Mouse (Mus musculus) cerebellum, postnatal 14 days (tissue): ENCODE results near the gene Ankrd53.
"Not testable (repeated sequence)": the region's sequence is repeated elsewhere in the genome, so short reads cannot be mapped to it uniquely, and the experiment has no call there.

Source experiments
- DNase-seq, 2 experiments: peaks; one replicate each; pipeline ENCODE4 v3.0.0; 2021; ENCODE audit warnings: mixed read lengths in 2 of 2

Gene Ankrd53

DNA sequence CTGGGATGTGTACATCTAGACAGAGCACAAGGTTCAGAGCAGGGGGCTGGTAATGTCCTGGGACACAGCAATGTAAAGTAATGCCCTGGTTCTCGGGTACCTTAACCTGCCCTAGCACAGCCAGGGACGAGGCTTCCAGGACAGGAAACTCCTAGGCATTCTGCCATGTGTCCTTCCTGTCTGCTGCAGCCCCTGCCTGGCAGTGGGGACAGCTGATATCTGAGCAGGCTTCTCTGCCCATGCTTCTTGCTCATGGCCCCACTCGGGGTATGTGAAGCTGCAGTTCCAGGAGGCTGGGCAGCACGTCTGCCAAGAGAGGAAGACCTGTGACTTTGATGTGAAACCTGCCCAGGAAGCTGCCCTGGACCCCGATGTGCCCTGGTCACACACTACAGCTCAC is 6.0 kb downstream of the Ankrd53 start:
- DNase-seq, result no peak

DNA sequence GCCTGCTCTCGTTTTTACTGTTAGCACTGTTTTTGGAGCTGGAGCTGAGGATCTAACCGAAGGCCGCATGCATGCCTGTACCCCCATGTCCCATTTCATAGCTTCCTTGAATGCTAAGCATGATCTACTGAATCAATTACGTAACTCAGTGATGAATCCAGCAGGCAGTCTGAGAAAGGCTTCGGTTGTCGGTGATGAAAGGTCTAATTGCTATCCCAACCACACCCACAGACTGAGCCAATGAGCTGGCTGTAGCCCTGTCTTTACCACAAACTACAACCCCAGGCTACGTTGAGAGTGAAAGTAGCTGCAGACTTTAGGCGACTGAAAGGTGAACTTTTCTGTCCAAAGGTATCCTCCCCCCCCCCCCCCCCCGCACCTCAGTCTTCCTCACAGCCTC is 11.7 kb downstream of the Ankrd53 start:
- no peak for DNase-seq

DNA sequence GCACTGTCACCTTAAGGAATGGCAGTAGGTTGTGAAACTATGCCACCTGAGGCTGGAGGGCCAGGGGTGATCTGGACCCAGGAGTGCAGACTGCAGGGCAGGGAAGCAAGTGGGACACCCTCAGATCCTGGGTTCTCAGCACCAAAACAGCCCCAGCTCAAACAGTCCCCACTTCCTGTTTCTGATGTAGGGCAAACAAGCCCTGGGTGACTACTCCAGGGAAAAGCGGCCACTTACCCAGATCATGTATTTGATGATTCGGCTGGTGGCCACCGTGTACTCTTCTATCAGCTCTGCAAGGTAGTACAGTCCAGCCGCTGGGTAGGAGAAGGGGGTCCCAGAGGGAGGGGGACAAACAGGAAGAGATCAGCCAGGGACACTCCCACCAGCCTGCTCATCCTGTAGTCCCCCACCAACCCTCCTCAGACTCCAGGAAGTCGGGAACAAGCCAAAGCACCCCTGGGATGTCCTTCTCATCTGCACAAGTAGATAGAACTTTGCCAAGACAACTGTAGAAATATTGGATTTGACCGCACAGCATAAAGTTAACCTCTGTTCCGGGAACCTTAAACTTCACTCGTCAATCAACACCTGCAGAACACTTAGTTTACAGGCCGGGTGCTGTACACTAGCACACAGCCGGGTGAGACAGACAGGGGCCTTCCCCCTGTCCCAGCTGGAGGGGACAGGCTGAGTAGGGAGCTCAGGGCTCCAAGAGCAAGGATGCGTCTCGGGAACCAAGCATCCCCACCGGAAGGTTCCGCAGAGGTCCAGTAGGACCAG is 12.5 kb downstream of the Ankrd53 start:
- DNase-seq, result peak; percentile 34 to 36

DNA sequence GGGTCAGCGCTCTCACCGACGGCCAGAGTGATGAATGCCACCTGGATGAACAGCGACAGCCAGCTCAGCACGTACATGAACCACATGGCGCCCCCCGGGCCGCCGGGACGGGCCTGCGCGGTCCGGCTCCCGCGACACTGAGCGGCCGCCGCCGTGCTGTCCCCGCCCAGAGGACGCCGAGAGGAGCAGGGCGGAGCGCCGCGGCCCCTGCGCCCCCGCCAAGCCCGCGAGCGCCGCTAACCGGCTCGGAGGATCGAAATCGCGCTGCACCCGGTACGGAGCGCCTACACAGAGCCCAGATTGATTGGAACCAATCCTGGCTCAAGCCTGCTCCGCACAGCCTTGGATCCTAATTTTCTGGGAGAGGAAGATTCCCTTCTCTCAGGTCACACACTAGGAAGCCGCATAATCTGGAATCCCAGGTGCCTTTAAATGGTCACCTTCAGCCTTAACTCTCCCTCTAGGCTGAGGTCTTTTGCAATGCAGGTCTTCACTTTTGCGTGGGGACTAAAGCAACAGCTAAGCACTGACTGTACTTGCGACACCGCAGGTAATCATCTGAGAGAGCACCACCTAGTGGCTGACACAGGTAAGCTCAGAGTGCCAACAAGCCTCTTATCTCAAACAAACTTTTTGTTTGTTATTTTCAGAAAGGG is 13.3 kb downstream of the Ankrd53 start, which contains the start of gene Tex261:
Gene Tex261 (minus strand): TSS at position 176 of the 656 bp plus-strand sequence.
- DNase-seq, result peak; percentile 92 to 94

DNA sequence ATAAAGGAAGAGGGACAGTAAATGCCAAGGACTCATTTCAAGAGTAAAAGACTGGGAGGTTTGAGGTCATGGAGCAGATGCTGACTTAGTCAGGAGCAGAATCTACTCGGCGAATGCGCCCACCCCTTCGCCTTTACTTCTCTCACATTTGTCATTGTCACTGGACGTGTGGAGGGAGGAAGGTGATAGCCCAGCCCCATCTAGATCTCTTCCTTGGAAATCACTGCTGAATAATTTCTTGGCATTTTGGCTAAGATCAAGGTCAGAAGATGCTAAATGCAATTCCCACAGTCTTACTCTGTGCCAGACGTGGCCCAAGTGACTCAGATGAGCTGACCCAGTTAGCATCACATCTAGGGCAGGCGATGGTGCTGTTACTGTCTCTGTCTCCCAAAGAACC is 15.9 kb downstream of the Ankrd53 start:
- DNase-seq, result no peak

DNA sequence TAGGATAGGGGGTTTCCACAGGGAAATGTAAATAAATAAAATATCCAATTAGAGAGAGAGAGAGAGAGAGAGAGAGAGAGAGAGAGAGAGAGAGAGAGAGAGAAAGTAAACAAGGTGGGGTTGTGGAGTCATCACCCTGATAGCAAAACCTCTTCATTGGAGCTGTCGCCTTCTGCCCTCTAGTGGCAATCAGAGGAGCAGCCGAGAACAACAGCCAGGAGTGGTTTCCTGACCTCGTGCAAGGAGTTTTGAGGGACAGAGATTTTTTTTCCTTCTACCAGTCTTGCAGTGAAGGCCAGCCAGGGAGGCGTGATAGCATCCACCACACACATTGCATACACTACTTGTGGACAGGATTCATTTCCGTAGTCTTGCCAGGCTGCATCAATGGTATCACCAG is 16.6 kb downstream of the Ankrd53 start:
- peak; percentile 66 to 70 for DNase-seq

DNA sequence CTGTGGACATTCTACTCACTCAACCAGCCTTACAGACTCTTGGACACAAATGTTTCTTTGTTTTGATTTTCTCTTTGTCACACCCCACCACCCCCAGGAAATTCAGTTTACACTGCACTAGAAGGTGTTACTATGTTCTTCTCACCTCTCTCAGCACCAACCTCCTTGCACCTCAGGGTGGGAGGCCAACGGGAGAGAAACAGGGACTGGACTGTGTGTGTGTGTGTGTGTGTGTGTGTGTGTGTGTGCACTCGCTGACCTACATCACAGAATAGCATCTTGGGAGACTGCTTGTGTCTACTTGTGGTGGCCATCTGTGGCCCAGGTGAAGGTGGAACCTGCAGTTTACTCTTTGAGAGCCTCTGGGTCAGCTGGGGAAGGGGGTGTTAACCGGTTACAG is 24.0 kb downstream of the Ankrd53 start:
- DNase-seq, result no peak

DNA sequence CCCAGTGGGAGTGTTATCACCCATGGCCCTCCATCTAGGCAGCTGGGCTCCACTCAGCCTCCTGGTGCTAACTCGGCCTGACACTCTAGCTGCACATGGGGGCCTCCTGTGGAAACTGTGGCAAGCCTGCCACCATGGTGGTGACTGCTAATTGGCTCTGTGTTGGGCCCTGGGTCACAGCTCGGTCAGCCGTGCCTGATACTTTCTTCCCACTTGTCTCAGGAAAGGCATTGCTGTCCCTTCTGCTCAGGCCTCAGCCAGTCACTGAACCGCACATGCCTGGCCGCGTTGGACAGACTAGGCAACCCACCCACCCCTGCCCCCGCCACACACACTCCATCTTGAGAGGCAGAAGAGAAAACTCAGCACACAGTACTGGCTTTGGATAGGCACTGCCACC is 26.1 kb downstream of the Ankrd53 start:
- no peak for DNase-seq

DNA sequence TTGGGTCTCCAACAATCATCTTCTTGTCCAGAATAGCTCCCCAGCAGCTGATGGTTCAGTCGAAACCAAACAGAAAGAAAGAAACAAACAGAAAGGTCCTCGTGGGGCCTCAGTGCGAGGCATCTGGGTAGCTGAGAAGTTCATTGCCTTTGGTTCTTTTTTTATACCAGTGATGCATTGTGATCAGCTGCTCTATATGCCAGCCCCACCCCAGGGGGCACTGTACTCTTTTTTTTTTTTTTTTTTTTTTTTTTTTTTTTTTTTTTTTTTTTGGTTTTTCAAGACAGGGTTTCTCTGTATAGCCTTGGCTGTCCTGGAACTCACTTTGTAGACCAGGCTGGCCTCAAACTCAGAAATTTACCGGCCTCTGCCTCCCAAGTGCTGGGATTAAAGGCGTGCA is 28.1 kb downstream of the Ankrd53 start:
- DNase-seq, result not testable (repeated sequence)

DNA sequence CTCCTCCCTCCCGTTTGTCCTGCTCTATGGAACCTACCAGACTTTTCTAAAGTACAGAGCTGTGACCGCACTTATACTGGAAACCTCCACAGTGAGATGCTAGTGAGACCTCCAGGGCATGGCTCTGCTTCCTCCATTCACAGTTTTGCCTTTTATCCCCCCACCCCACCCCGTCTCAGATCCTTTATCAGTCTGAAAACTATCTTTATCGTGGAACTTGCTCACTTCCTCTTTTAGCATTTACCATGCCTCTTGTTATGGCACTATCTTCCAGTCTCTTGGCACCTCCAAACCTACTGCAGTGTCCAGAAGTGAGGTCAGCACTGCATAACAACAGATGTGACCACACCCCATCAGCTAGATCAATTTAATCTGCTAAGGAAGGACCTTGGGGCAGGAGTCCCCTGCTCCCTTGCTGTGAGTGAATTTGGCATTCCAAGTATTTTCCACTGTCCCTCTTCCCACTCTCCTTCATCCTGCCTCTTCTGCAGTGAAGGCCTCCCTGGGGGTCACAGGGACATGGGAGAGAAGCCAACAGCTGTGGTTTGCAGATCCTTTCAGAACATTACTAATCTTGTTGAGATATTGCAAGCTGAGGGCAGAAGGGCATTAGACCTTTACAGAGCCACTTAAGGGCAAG is 28.9 kb downstream of the Ankrd53 start:
- no peak for DNase-seq

DNA sequence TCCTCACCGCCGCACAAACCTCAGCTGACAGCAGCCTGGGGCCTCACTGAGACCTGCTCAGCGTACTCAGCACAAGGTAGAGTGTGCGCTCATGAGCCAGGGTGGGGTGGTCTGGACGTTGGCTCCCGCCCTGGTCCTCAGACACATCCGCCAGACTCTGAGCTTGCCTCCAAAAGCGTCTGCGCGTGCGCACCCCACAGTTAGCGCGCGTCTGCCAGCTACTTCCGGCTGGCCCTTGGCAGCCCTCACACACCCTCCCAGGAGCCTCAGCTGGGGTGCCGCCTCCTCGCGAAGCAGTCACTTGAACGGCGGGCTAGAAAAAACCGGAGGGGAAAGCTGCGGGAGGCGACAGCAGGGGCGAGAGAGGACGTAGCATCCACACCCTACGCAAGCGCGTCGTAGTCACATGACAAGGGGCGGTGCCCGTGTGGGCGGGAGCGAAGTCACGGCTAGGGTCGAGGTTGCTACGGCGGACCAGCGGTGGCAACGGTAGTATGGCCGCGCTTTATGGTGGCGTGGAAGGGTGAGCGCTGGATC is 32.4 kb downstream of the Ankrd53 start, which contains the start of gene Nagk:
Gene Nagk (plus strand): TSS at position 223 of the 537 bp plus-strand sequence.
- peak; percentile 94 for DNase-seq

DNA sequence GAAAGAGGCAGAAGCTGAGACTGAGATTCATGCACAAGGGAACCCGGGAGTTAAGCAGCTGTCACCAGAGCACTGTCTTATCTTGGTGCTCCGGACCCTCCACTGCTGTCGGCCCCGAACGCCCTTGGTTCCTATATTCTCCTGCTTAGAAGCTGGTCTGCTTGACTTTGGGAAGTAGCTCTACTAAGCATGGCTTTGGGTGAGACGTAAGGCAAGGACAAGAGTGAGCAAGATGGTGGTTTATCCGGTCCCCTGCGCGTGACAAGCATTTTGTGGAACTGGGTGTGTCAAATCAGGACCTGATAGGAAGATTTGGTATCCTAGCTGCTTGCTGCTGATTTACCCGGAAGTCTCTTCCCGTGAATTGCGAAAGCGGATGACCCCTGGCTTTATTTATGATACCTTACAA is 33.1 kb downstream of the Ankrd53 start:
- no peak for DNase-seq

DNA sequence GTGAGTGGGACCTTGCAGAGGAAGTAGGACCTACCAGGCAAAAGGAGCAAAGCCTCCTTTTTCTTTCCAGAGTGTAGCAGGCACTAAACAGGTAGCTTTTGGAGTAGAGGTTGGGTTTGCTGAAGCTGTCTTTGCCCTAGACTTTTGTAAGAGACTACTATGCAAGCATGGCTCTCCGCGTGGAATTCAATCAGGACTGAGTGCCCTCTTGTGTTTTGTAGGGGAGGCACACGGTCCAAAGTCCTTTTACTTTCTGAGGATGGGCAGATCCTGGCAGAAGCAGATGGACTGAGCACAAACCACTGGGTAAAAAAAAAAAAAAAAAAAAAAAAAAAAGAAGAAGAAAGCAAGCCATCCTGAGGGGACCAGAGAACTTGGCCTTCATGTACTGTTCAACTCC is 34.2 kb downstream of the Ankrd53 start:
- no peak for DNase-seq

DNA sequence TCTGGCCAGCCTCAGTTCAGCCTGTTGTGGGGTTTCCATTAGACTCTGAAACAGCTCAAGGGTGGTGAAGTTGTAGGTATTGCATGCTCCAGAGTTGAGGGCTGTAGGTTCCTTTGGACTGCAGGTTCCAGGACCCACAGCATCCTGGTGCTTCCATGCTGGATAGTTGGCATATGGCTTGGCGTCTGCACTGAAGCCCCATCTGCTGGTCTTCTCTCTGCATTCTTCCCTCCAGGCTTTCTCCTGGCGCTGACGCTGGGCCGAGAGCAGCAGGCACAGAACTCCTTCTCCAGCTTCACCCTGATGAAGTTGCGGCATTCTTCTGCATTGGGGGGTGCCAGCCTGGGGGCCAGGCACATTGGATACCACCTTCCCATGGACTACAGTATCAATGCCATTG is 39.6 kb downstream of the Ankrd53 start:
- peak in 1 of 2 experiments; percentile 33 for DNase-seq

DNA sequence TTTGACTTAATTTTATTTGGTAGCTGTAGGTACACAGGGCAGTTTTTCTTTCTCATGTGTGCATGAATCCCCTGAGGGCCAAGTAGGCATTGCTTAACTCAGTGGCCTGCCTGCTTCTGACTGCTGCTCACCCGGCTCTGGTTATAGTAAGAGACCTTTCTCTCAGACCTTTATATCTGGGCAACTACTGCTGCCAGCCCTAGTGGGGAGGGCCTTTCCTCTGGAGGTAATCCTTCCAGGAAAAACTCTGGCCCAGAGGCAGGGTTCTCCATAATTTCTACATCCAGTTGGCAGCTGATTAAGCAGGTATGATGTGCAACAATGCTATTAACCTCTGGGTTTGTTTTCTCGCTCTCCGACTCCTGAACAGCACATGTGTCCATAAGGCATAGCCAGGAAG is 40.4 kb downstream of the Ankrd53 start:
- no peak for DNase-seq

DNA sequence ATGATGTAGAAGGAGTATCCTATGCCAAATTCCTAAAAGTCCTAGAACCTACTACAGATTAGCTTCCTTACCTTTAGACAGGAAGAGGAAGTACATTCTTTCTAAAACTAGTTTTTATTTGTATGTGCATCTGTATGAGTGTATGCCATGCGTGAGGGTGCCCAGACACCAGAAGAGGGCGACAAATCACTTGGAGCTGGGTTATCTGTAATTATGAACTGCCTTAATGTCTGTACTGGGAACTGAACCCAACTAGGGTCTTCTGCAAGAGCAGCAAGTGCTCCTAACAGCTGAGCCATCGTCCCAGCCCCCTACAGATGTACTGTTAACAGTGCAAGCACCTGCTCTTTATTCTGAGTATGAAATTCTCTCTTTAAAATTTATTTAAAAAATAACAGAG is 53.4 kb downstream of the Ankrd53 start:
- DNase-seq, result no peak
